Mouse (Mus musculus) small intestine, adult 2 months (tissue): ENCODE measurements around the gene Rpusd1.

Experiments
- CTCF ChIP-seq: fragments of 200-500 bp; IDR thresholded peaks from 2 replicates; pipeline ENCODE4 v1.5.1; 2012; ENCODE audit warnings: low read depth, mild to moderate bottlenecking, control low read depth, inconsistent platforms, low read length, moderate library complexity, mixed read lengths; ENCODE audit not compliant: insufficient replicate concordance, insufficient read length; ENCODE audit errors: extremely low read depth
- POLR2A ChIP-seq: fragments of 200-500 bp; IDR thresholded peaks from 2 replicates; pipeline ENCODE4 v1.6.1; 2012; ENCODE audit warnings: low read depth, mild to moderate bottlenecking, control low read depth, inconsistent platforms, low read length, moderate library complexity

DNA sequence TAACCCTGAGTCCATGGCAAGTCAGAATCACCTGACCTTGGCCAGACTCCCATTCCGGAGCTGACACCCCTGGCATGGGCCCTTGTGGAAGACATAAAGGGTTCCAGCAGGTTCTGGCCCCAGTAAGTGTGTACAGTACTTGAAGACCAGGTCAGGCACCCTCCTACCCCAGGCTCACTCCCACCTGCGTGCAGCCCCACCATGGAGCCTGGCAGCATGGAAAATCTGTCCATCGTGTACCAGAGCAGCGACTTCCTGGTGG lies 470 bp downstream of the Rpusd1 start:
- TF ChIP-seq CTCF = no peak
- TF ChIP-seq POLR2A = no peak
